Mouse (Mus musculus): ENCODE data around the gene Plod3. TPM values are rescaled to one million over a fixed set of nuclear protein-coding genes. Genes with fewer than 3 reads are reported as not detected.

Plod3 gene
- polyA plus RNA-seq, 1 experiment from 2014 or later, result 64.4 TPM

DNA sequence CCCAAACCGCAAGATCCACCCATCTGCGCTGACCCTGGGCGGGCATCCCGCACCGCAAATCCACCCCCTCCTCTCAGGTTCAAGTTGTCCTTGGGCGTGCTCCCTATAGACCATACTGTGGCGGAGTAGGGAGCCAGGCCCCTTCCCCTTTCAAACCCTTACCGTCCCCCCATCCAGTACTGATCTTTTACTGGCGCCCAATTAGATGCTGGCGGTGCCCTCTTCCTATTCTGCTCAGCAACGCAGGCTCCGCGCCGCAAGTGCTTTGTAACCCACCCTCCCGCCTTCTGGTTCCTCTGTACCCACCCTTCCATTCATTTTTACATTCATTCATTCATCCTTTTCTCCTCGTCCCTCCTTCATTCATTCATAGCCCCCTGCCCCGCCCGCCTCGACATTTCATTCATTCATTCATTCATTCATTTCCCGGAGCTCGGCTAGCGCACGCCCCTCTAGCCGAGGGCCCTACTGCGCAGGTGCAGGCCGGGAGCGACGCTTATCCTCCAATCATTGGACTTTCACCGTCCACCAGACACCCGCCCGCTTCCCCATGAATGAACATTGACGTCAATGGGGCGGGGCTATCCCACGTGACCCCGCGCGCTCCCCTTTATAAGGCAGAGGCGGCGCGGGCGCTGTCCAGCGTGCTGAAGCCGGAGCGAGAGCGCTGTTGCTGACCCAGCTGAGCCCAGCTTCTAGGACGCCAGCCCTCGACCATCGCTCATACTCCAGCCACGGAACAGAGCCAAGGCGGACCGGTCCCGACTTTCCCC lies 43.0 kb downstream of the Plod3 start:
- Histone ChIP-seq H3K9ac (replicated peaks; ENCODE audit: low read length) (no peak overlapping the region), H3K9me3 (ENCODE audit: low read length) (no peaks in the 10 kb centered on the region), H3K27me3 (ENCODE audit: insufficient read depth, low read length) (peaks cover 71% of the 10 kb centered on the region), H3K4me2 (replicated peaks; ENCODE audit: low read depth, low read length) (peak overlapping the region; percentile 66), H3K27ac (ENCODE audit: low read length) (no peak overlapping the region), H3K4me1 (ENCODE audit: insufficient read depth, low read length) (peaks cover 44% of the 10 kb centered on the region), H3K36me3 (ENCODE audit: insufficient read depth, low read length) (no peaks in the 10 kb centered on the region), H3K4me3 (ENCODE audit: low read length) (peak overlapping the region; percentile 40)
- WGBS, result under 1% methylated on average over 52 of the region's 52 CpGs
- ATAC-seq (ENCODE audit: low FRiP score, low TSS enrichment), result peak; percentile 64; the same call in 1 of the 2 replicates

- 14% methylated on average over 22 of the region's 22 CpGs for whole genome bisulfite sequencing
- ATAC-seq (ENCODE audit: low FRiP score, low TSS enrichment), result no peak
- Histone ChIP-seq H3K4me1 (ENCODE audit: insufficient read depth, low read length) (peaks cover 42% of the 10 kb centered on the region), H3K4me2 (replicated peaks; ENCODE audit: low read depth, low read length) (peak overlapping the region; percentile 66), H3K9me3 (ENCODE audit: low read length) (no peaks in the 10 kb centered on the region), H3K27me3 (ENCODE audit: insufficient read depth, low read length) (peaks cover 66% of the 10 kb centered on the region), H3K27ac (ENCODE audit: low read length) (no peak overlapping the region), H3K36me3 (ENCODE audit: insufficient read depth, low read length) (no peaks in the 10 kb centered on the region), H3K9ac (replicated peaks; ENCODE audit: low read length) (no peak overlapping the region), H3K4me3 (ENCODE audit: low read length) (peak overlapping the region; percentile 40)
These were observed 43.6 kb downstream of the Plod3 start for GRCm38 (mm10) chr5:137030416-137030810.

DNA sequence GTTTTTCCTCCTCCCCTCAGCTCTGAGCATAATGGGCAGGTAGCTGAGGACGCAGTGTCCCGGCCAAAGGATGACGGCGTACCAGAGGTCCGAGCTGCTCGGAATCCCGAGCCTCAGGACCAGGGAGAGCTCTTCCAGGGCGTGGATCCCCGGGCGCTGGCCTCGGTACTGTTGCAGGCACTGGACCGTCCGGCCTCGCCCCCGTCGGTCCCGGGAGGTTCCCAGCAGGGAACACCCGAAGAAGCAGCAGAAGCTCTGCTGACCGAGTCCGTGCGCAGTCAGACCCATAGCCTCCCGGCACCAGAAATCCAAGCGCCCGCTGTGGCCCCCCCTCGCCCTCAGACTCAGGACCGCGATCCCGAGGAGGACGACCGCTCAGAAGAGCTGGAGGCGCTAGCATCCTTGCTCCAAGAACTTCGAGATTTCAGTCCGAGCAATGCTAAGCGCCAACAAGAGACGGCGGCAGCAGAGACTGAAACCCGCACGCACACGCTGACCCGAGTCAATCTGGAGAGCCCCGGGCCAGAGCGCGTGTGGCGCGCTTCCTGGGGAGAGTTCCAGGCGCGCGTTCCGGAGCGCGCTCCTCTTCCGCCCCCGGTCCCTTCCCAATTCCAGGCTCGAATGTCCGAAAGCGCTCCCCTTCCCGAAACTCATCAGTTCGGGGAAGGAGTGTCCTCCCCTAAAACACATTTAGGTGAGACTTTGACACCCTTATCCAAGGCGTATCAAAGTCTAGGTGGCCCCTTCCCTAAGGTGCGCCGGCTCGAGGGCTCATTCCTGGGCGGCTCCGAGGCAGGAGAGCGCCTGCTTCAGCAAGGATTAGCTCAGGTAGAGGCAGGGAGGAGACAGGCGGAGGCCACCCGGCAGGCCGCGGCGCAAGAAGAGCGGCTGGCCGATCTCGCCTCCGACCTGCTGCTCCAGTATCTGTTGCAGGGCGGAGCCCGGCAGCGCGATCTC lies 44.5 kb downstream of the Plod3 start:
- peaks cover 56% of the 10 kb centered on the region for H3K27me3 ChIP-seq (ENCODE audit: insufficient read depth, low read length)
- peak overlapping the region; percentile 51 for H3K4me3 ChIP-seq (ENCODE audit: low read length)
- peak overlapping the region; percentile 99 for H3K4me2 ChIP-seq (replicated peaks; ENCODE audit: low read depth, low read length)
- no peaks in the 10 kb centered on the region for H3K9me3 ChIP-seq (ENCODE audit: low read length)
- no peaks in the 10 kb centered on the region for H3K36me3 ChIP-seq (ENCODE audit: insufficient read depth, low read length)
- no peak overlapping the region for H3K27ac ChIP-seq (ENCODE audit: low read length)
- peaks cover 40% of the 10 kb centered on the region for H3K4me1 ChIP-seq (ENCODE audit: insufficient read depth, low read length)
- WGBS, result under 1% methylated on average over 78 of the region's 78 CpGs
- ATAC-seq (ENCODE audit: low FRiP score, low TSS enrichment), result no peak; the same call in 1 of the 2 replicates
- no peak overlapping the region for H3K9ac ChIP-seq (replicated peaks; ENCODE audit: low read length)

GRCm38 (mm10) chr5:137032033-137032421 lies 45.2 kb downstream of the Plod3 start:
- H3K36me3 ChIP-seq (ENCODE audit: insufficient read depth, low read length), result peaks cover 2% of the 10 kb centered on the region
- peaks cover 49% of the 10 kb centered on the region for H3K27me3 ChIP-seq (ENCODE audit: insufficient read depth, low read length)
- no peaks in the 10 kb centered on the region for H3K9me3 ChIP-seq (ENCODE audit: low read length)
- no peak overlapping the region for H3K27ac ChIP-seq (ENCODE audit: low read length)
- peak overlapping the region; percentile 32; the same call in 1 of the 2 replicates for H3K9ac ChIP-seq (replicated peaks; ENCODE audit: low read length)
- peaks cover 40% of the 10 kb centered on the region for H3K4me1 ChIP-seq (ENCODE audit: insufficient read depth, low read length)
- 0% methylated on average over 28 of the region's 33 CpGs for WGBS
- peak overlapping the region; percentile 51 for H3K4me3 ChIP-seq (ENCODE audit: low read length)
- peak overlapping the region; percentile 99 for H3K4me2 ChIP-seq (replicated peaks; ENCODE audit: low read depth, low read length)
- ATAC-seq (ENCODE audit: low FRiP score, low TSS enrichment), result no peak

DNA sequence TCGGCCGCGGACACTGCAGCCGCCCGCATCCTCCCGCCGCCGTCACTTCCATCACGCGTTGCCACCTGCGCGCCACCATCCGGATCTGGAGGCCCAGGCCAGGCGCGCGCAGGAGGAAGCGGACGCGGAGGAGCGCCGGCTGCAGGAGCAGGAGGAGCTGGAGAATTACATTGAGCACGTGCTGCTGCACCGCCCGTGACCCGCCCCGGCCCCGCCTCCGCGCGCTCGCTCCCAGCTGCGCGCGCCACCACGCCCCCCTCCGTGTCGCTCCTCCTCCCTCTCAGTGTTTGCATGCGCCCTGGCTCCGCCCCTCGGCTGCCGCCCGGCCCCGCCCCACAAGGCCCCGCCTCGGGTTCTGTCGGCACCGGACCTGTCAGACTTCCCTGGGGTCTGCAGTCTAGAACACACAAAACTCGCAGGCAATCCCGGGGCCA lies 45.8 kb downstream of the Plod3 start:
- Histone ChIP-seq H3K9me3 (ENCODE audit: low read length) (no peaks in the 10 kb centered on the region), H3K4me3 (ENCODE audit: low read length) (peak overlapping the region; percentile 51), H3K9ac (replicated peaks; ENCODE audit: low read length) (peak overlapping the region; percentile 32; the same call in 1 of the 2 replicates), H3K36me3 (ENCODE audit: insufficient read depth, low read length) (peaks cover 8% of the 10 kb centered on the region), H3K27ac (ENCODE audit: low read length) (no peak overlapping the region), H3K4me2 (replicated peaks; ENCODE audit: low read depth, low read length) (peak overlapping the region; percentile 99), H3K4me1 (ENCODE audit: insufficient read depth, low read length) (peaks cover 40% of the 10 kb centered on the region), H3K27me3 (ENCODE audit: insufficient read depth, low read length) (peaks cover 47% of the 10 kb centered on the region)
- 0% methylated on average over 49 of the region's 49 CpGs for WGBS
- peak; percentile 85 for ATAC-seq (ENCODE audit: low FRiP score, low TSS enrichment)

DNA sequence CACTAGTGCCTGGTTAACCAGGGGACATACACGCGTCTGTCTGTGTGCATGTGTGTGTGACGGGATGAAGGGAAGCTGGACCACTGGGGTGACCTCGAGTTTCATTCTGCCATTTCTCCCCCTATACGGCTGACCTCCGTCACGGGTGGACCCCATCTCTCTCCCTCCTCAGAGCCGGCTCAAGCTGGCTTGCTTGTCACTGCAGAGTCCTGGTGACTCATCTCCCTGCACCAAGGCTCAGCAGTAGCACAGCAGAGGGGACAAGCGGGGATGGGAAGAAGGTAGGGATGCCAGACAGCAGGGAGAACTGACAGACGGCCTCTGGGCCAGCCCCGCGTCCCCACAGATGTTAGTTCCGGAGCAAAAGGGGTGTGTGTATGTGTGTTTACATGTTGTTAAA lies 49.4 kb downstream of the Plod3 start:
- WGBS, result 88% methylated on average over 13 of the region's 13 CpGs
- Histone ChIP-seq H3K9ac (replicated peaks; ENCODE audit: low read length) (no peak overlapping the region), H3K4me1 (ENCODE audit: insufficient read depth, low read length) (peaks cover 14% of the 10 kb centered on the region), H3K4me3 (ENCODE audit: low read length) (no peak overlapping the region), H3K36me3 (ENCODE audit: insufficient read depth, low read length) (peaks cover 25% of the 10 kb centered on the region), H3K27ac (ENCODE audit: low read length) (no peak overlapping the region), H3K4me2 (replicated peaks; ENCODE audit: low read depth, low read length) (no peak overlapping the region), H3K27me3 (ENCODE audit: insufficient read depth, low read length) (peaks cover 12% of the 10 kb centered on the region), H3K9me3 (ENCODE audit: low read length) (no peaks in the 10 kb centered on the region)
- no peak for ATAC-seq (ENCODE audit: low FRiP score, low TSS enrichment)

DNA sequence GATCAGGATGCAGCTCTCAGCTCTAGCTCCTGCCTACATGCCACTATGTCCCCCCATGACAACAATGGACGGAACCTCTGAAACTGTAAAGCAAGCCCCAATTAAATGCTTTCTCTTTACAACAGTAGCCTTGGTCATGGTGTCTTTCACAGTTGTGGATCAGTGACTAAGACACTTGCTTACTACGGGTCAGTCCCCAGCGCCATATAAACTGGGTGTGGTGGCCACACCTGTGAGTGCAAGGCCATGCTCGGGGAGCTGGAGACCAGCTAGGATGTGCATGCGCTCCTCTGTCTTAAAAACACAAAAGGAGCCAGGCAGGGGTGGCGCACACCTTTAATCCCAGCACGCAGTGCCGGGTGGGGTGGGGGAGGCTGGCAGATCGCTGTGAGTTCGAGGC lies 52.6 kb downstream of the Plod3 start:
- H3K9me3 ChIP-seq (ENCODE audit: low read length), result no peaks in the 10 kb centered on the region
- ATAC-seq (ENCODE audit: low FRiP score, low TSS enrichment), result no peak
- peaks cover 38% of the 10 kb centered on the region for H3K36me3 ChIP-seq (ENCODE audit: insufficient read depth, low read length)
- no peak overlapping the region for H3K4me2 ChIP-seq (replicated peaks; ENCODE audit: low read depth, low read length)
- H3K4me1 ChIP-seq (ENCODE audit: insufficient read depth, low read length), result no peaks in the 10 kb centered on the region; the same call in 1 of the 2 replicates
- H3K9ac ChIP-seq (replicated peaks; ENCODE audit: low read length), result no peak overlapping the region
- 92% methylated on average over 10 of the region's 10 CpGs for WGBS
- H3K27ac ChIP-seq (ENCODE audit: low read length), result no peak overlapping the region
- no peaks in the 10 kb centered on the region for H3K27me3 ChIP-seq (ENCODE audit: insufficient read depth, low read length)
- no peak overlapping the region for H3K4me3 ChIP-seq (ENCODE audit: low read length)

DNA sequence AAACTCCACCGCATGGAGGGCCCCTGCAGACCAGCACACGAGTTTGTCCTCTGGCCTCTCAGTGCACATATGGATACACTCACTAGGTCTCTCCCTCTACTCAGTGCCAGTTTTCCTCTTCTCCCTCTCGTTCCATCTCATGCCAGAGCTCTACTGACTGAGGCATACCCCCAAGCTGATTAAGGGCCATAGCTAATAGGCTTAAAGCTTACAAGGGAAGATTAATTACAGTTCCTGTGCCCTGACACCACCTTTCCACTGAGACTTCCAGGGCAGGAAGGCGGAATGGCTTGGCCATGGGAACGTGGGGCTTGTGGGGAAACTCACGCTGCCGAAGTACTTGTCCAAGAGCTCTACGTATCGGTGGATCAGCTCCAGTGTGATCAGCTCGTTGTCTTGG lies 54.6 kb downstream of the Plod3 start:
- no peak overlapping the region for H3K4me2 ChIP-seq (replicated peaks; ENCODE audit: low read depth, low read length)
- no peaks in the 10 kb centered on the region for H3K27me3 ChIP-seq (ENCODE audit: insufficient read depth, low read length)
- H3K4me1 ChIP-seq (ENCODE audit: insufficient read depth, low read length), result peaks cover 12% of the 10 kb centered on the region
- no peak for ATAC-seq (ENCODE audit: low FRiP score, low TSS enrichment)
- no peak overlapping the region for H3K27ac ChIP-seq (ENCODE audit: low read length)
- no peaks in the 10 kb centered on the region for H3K9me3 ChIP-seq (ENCODE audit: low read length)
- peaks cover 38% of the 10 kb centered on the region for H3K36me3 ChIP-seq (ENCODE audit: insufficient read depth, low read length)
- H3K4me3 ChIP-seq (ENCODE audit: low read length), result no peak overlapping the region
- 84% methylated on average over 10 of the region's 10 CpGs for WGBS
- no peak overlapping the region for H3K9ac ChIP-seq (replicated peaks; ENCODE audit: low read length)

GRCm38 (mm10) chr5:137043997-137044396 lies 57.2 kb downstream of the Plod3 start:
- WGBS, result 96% methylated on average over 7 of the region's 7 CpGs
- ATAC-seq (ENCODE audit: low FRiP score, low TSS enrichment), result no peak
- no peak overlapping the region for H3K9ac ChIP-seq (replicated peaks; ENCODE audit: low read length)

More at GRCm38 (mm10) chr5:137043997-137044396, 57.2 kb downstream of the Plod3 start:
- H3K9me3 ChIP-seq (ENCODE audit: low read length), result no peaks in the 10 kb centered on the region
- no peak overlapping the region for H3K4me3 ChIP-seq (ENCODE audit: low read length)
- no peaks in the 10 kb centered on the region for H3K27me3 ChIP-seq (ENCODE audit: insufficient read depth, low read length)
- H3K27ac ChIP-seq (ENCODE audit: low read length), result no peak overlapping the region
- no peak overlapping the region for H3K4me2 ChIP-seq (replicated peaks; ENCODE audit: low read depth, low read length)
- peaks cover 12% of the 10 kb centered on the region for H3K4me1 ChIP-seq (ENCODE audit: insufficient read depth, low read length)
- peaks cover 26% of the 10 kb centered on the region for H3K36me3 ChIP-seq (ENCODE audit: insufficient read depth, low read length)

All from kidney, embryonic 16.5 days (tissue).